Mouse (Mus musculus) forebrain, embryonic 15.5 days (tissue): ENCODE results near the gene Spry1. TPM values are rescaled to one million over a fixed set of nuclear protein-coding genes. Genes with fewer than 3 reads are reported as not detected.

Experiments used
- ATAC-seq: fragments of 200-750 bp; cut with Nextera tagmentation; replicated peaks from 2 replicates; pipeline ENCODE4 v1.8.0; 2017; ENCODE audit warnings: mild to moderate bottlenecking, moderate TSS enrichment, moderate library complexity
- H3K27ac ChIP-seq: fragments of 300-500 bp; sonication (generic); replicated peaks from 2 replicates; pipeline ENCODE4 v1.5.1; 2015; ENCODE audit warnings: mild to moderate bottlenecking, inconsistent platforms
- H3K27me3 ChIP-seq: fragments of 300-500 bp; sonication (generic); 2 replicates; pipeline ENCODE4 v1.6.1; 2015; ENCODE audit warnings: inconsistent platforms
- H3K36me3 ChIP-seq: fragments of 300-500 bp; sonication (generic); 2 replicates; pipeline ENCODE4 v1.6.1; 2015; ENCODE audit warnings: mild to moderate bottlenecking, inconsistent platforms
- H3K4me1 ChIP-seq: fragments of 300-500 bp; sonication (generic); 2 replicates; pipeline ENCODE4 v1.6.1; 2015; ENCODE audit warnings: inconsistent platforms
- H3K4me2 ChIP-seq: fragments of 300-500 bp; sonication (generic); replicated peaks from 2 replicates; pipeline ENCODE4 v1.6.1; 2015; ENCODE audit warnings: mild to moderate bottlenecking, inconsistent platforms
- H3K4me3 ChIP-seq: fragments of 300-500 bp; sonication (generic); 2 replicates; pipeline ENCODE4 v1.5.1; 2015; ENCODE audit warnings: mild to moderate bottlenecking, inconsistent platforms
- H3K9ac ChIP-seq: fragments of 300-500 bp; sonication (generic); replicated peaks from 2 replicates; pipeline ENCODE4 v1.6.1; 2015; ENCODE audit warnings: mild to moderate bottlenecking, inconsistent platforms
- H3K9me3 ChIP-seq: fragments of 300-500 bp; sonication (generic); 2 replicates; pipeline ENCODE4 v1.6.1; 2016; ENCODE audit warnings: inconsistent platforms
- WGBS: fragments of 180-500 bp; shearing (Covaris S2); methylation state at CpG from one replicate; pipeline ENCODE4 v1.1.7; 2015; ENCODE audit warnings: mixed read lengths; 5-methylcytosine and 5-hydroxymethylcytosine counted together
- polyA plus RNA-seq: library from polyadenylated mRNA; unstranded; fragments of >200 nt; fragmentation: Nextera tagmentation; extraction: Ambion mirVana; gene quantifications from 2 replicates; pipeline ENCODE4 v1.2.1, GENCODE M21; 2015

Gene Spry1
- polyA plus RNA-seq, 1 experiment from 2014 or later, result 5.6 TPM

DNA sequence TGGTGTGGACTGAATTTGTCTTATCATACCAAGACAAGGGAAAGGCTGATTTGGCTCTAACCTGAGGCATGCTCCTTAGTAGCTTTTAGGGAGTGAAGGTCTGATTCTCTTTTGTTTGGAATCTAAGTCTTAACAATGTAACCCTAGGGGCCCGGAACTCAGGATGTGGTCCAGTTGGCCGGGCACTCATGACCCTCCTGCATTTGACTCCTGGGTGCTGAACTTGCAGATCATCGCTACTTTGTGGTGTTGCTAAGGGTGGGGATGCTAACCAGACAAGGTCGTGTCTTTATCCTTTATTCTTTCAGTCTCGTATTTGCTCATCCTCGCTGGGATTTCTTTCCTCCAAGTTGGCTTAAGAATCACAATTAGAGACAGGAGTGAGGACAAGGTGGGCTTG, 47.0 kb downstream of the Spry1 start:
- peak overlapping the region; percentile 47 for H3K4me2 ChIP-seq
- H3K27ac ChIP-seq, result no peak overlapping the region
- no peaks in the 10 kb centered on the region for H3K9me3 ChIP-seq
- WGBS, result 32% methylated on average over 6 of the region's 6 CpGs
- H3K36me3 ChIP-seq, result no peaks in the 10 kb centered on the region
- H3K4me1 ChIP-seq, result no peaks in the 10 kb centered on the region
- ATAC-seq, result no peak
- peak overlapping the region; percentile 28 for H3K4me3 ChIP-seq
- H3K9ac ChIP-seq, result no peak overlapping the region; the same call in 1 of the 2 replicates
- no peaks in the 10 kb centered on the region for H3K27me3 ChIP-seq

DNA sequence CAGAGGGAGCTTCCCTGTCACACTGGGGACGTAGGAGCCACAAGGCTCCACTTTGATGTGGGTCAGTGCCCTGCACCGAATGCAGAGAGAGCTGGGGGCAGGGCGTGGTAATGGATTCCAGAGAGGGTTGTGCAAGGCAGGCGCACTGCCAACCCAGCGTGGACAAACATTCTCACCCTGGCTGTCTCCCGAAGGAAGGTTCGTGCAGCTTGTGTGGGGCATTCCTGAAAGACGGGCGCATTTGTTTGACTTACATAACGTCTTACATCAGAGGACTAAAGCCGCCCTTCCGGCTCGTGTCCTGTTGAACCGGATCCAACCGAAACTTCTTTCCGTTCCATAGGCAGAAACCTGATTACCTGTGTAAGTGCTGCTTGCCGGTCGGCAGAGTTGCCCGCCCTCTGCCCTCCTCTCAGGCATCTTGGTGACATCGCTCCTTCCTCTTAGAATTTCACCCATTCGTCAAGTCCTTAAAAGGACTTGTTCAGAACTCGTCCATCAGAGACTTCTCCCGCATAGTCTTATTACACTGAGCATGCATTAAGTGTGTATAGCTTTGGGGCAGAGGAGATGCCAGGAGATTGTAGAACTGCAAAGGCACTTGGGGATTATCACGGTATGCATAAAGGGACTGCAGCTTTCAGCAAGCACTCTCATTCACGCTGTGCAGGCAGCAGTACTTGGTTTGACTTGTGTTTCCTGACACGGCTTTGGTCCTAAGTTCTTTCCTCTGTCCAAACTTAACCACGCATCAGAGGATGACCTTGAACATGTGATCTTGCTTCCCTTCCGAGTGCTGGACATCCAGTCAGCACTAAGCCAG, 47.6 kb downstream of the Spry1 start:
- Histone ChIP-seq H3K36me3 (no peaks in the 10 kb centered on the region), H3K27ac (no peak overlapping the region), H3K4me2 (peak overlapping the region; percentile 47), H3K4me1 (no peaks in the 10 kb centered on the region), H3K9me3 (no peaks in the 10 kb centered on the region), H3K9ac (peak overlapping the region; percentile 23), H3K4me3 (peak overlapping the region; percentile 28), H3K27me3 (no peaks in the 10 kb centered on the region)
- no peak for ATAC-seq
- 28% methylated on average over 28 of the region's 28 CpGs for WGBS

DNA sequence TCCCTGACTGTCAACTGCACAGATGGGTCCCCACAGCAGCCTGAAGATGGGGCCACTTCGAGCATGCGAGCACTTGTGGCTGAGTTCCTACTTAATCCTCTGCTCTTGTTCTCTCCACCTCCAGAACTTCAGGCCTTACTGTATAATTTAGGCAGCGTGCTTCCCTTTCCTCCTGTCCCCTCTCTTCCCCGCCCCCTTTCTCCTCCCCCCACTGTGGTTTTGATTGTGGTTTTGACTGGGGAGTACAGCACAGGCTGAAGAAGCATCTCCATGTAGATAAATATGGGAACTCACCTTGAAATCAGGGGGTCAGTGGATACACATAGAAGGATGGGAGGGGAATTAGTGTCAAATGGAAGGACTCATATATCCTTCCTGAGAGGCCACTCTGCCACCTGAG, 53.2 kb downstream of the Spry1 start:
- H3K4me1 ChIP-seq, result no peaks in the 10 kb centered on the region
- no peak overlapping the region for H3K4me2 ChIP-seq
- H3K27me3 ChIP-seq, result no peaks in the 10 kb centered on the region
- no peaks in the 10 kb centered on the region for H3K9me3 ChIP-seq
- H3K4me3 ChIP-seq, result no peak overlapping the region
- no peak overlapping the region for H3K27ac ChIP-seq
- no peak overlapping the region for H3K9ac ChIP-seq
- no peaks in the 10 kb centered on the region for H3K36me3 ChIP-seq
- WGBS, result 84% methylated on average over 4 of the region's 4 CpGs
- ATAC-seq, result no peak

DNA sequence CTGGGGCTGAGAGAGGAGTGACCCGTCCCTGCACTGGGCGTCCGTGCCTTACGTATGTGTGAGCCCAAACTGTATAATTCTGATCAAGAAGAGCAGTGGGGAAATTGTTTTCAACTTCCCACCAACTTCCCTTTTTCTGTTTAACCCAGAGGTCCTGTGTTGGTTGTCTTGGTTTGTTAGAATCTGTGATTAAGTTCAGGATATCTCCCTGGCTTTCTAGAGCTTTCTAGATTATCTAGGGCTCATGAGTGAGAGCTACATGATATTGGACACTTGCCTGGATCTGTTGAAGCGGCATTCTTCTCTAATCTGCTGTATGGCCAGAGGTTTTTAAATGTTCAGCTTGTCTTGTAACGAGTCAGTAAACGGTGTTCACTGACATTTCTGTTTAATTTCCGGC, 53.8 kb downstream of the Spry1 start:
- H3K27ac ChIP-seq, result no peak overlapping the region
- no peaks in the 10 kb centered on the region for H3K36me3 ChIP-seq
- H3K4me3 ChIP-seq, result no peak overlapping the region
- ATAC-seq, result no peak
- H3K4me1 ChIP-seq, result no peaks in the 10 kb centered on the region
- 80% methylated on average over 8 of the region's 8 CpGs for WGBS
- no peak overlapping the region for H3K4me2 ChIP-seq
- no peaks in the 10 kb centered on the region for H3K27me3 ChIP-seq
- H3K9me3 ChIP-seq, result no peaks in the 10 kb centered on the region
- H3K9ac ChIP-seq, result no peak overlapping the region

Other genes starting within 250 kb of the Spry1 start
- gene Spata5, start 220.1 kb upstream of the Spry1 start, polyA plus RNA-seq, result 33.7 and 34.7 TPM in 2 replicates
- 5.1 and 5.9 TPM in 2 replicates for gene Nudt6, start 219.7 kb upstream of the Spry1 start, polyA plus RNA-seq
- 5.7 and 6.1 TPM in 2 replicates for gene Gm5148, start 84.5 kb downstream of the Spry1 start, polyA plus RNA-seq